Mouse (Mus musculus) c-Kit-positive CD71-positive TER-119-negative erythroid progenitor cells, embryonic 14.5 days (primary cell): ENCODE data around the gene Slc4a4.
A peak's percentile ranks its signal among the peaks of the same experiment; 100 is the strongest.
"Not testable (repeated sequence)": the region's sequence is repeated elsewhere in the genome, so short reads cannot be mapped to it uniquely, and the experiment has no call there.

Experiments used
- DNase-seq: peaks from one replicate; pipeline ENCODE4 v3.0.0-alpha.2; 2013; ENCODE audit warnings: low read depth

The Slc4a4 gene

DNA sequence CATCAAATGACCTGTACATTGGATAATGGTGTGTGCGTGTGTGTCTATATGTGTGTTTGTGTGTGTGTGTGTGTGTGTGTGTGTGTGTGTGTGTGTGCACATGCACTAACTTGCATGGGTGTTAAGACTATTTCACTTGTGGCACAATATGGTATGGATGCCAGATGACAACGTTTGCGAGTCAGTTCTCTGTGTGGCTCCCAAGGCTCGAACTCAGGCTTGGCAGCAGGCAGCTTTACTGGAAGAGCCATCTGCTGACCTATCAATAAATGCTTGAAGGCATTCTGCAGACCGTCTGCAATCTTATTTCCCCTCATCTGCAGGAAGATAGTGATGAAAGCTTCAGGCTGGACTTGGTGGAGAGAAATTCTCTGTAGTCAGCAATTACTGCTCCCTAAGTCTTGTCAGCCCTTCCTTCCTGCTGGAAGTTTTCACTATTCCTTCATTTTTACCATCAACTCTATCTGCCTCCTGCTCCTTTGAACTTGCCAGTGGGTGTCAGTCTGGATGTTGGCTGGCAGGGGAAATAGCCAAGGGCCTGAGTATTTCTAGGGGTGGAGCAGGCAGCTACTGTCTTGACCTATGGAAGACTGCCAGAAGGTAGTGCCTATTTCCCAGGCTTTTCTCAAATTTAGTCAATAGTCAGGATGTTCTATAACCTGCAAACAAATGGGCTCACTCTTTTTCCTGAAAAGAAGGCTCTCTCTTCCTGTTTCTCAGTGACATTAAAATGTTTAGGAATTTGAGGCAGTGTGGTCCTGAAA, 73.9 kb downstream of the Slc4a4 start:
- no peak for DNase-seq

DNA sequence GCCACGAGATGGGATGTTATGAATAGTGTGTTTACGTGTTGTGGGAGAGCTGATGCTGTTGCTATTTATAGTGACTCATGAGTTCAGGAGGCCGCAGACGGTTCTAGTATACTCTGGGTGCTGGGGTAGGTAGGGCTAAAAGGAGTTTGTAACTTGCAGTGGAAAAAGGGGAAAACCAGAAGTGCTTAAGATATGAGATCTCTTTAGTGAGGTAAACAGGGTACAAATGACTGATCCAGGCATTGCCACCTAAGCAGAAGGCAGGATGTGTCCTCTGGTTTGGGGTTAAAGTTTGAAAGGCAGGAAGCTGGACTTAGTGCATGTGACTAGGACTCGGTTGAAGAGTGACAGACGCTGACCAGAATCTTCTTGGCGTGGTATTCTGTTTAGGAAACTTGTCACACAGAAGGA, 74.7 kb downstream of the Slc4a4 start:
- no peak for DNase-seq

DNA sequence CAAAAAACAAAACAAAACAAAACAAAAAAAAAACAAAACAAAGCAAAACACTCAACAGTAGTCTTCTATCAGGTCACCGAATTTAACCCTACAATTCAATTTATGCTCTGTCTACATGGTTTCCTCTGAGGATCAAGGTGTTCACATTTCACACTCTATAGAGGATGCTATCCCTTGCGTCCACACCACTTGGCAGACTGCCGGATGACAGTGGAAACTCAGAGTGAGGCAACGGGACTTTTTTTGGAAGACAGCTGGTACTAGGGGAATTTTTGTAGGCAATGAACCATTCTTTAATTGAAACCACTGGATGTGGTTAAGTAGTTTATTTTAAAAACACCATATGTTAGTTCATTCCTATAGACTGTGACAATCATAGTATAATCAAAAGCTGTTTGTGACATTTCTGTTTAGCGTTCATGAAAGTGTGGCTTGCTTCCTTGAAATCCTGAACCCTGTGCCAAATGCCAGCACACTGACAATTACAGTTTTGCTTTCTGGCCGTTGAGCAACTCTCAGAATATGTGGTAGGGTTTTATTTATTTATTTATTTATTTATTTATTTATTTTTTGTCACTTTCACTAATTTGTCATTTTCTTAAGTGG, 78.2 kb downstream of the Slc4a4 start:
- DNase-seq, result no peak

DNA sequence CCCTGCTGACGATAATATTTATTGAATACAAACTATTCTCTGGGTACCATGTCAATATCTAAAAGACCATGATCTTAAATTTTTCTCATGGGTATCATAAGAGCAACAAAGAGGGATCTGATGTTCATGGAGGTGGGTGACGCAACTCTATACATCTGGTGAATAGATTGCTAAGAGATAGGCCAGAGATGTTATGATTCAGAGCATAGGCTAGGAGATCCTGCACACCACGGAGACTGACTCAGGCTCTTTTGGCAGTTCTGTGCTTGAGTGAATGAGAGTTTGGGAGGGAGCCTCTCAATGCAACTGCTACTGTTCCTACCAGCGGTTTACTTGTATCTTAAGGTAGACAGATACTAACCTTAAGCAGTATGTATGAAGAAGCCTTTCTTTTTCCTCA, 79.9 kb downstream of the Slc4a4 start:
- no peak for DNase-seq

DNA sequence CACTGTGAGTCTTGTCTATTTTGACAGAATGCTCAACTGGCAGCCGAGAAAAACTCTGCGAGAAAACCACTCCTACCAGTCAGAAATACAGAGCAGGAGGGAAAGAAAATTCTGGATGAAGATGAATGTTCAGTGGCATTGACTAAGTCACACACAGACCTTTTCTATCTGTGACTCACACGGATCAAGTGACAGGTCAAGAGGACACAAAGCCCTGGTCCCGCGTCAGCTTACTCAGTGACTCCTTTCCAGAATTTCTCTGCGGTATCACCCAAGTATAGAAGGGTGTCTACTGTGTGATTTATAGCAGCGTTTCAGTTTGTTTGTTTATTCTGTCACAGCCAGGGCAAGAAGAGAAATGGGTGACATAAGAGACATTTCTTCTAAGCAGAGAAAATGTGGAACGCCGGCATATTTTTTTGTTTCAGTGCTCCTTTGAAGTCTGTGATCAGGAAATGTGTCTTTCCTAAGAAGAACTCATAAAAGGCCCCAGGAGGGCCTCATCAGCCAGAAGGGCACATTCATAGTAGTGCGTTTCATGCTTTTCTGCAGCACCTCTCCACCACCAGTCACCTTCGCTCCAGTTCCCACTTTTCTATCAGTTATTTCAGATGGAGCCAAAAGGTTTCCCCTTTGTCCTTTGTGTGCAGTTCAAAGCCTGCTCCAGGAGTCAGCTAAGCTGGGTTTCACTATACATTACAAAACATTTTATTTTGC, 82.5 kb downstream of the Slc4a4 start:
- no peak for DNase-seq

DNA sequence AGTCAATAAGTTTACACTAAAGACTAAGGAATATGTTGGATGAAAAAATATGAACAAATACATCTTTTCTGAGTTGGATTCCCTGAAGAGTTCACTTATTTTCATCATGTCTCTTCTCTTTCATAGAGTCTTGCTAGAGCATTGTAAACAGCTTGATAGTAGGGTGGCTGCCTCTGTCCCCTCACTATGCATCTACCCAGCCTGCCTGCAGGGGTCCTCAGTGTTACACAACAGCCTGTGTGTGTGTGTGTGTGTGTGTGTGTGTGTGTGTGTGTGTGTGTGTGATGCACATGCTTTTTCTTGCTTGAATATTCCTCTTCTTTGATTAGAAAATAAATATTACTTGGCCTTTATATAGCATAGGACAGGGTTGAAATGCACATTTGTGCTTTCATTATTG, 84.9 kb downstream of the Slc4a4 start:
- DNase-seq, result no peak

DNA sequence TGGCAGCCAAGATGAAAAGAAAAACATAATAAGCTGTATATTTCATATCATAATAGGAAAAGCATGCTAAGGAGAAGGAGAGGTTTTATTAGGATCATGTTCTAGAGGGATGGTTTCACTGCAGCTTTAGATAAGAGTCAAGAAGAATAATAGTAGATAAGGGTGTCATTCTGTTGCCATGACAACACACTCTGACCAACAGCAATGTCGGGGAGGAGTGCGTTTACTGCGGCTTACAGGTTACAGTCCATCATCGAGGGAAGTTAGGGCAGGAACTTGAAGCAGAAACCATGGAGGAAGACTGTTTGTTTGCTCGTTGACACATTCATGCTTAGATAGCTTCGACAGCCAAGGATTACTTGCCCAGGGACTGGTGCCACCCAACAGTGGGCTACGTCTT, 85.7 kb downstream of the Slc4a4 start:
- no peak for DNase-seq

DNA sequence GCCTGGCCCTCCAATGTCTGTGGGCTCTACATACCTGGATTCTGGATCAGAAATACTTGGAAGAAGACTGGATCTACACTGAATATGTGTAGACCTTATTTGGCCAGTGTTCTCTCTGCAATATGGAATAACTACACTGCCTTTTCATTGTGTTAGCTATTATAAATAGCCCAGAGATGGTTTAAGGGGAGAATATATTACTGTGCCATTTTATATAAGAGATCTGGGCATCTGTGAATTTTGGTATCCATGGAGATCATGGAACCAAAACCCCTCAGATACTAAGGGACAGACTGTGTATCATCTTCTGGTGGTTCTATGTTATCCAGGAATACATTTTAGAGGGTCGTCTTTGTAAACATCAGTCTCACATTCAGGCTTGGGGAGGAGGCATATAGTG, 86.5 kb downstream of the Slc4a4 start:
- no peak for DNase-seq

DNA sequence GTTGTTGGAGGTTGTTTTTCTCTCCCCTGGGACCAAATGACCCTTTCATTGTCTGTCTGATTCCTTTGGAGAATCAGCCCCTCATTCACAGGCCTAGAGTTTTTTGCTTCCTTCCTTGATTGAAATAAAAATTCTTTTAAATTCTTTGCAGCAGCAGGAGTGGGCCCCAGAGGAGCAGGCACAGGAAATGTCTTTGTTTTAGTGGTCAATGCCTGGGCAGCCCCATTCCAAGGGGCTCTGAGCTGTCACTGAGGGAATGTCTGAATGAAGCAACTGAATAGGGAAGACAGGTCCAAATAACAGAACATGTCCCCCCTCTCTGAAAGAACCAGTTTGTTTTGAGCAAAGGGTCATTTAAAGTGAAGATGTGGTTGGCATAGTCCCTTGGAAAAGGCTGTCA, 89.1 kb downstream of the Slc4a4 start:
- no peak for DNase-seq

DNA sequence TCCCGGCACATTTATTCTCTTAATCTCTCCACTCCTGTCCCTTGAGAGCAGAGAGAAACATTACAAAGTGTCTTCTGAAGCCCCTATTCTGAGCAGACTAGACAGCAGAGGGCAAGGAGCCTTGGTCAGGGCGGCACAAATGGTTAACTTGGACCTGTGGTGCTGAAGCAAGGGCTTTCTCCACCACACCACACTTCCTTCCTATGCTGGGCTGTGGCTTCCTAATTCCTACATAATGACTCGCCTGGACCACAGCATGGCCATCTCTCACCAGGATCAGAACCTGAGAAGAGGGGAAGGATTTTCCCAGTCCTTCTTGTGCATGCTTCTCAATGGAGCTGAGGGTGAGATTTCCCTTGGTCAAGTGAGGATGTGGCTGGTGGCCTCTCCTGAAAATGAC, 89.8 kb downstream of the Slc4a4 start:
- DNase-seq, result no peak

DNA sequence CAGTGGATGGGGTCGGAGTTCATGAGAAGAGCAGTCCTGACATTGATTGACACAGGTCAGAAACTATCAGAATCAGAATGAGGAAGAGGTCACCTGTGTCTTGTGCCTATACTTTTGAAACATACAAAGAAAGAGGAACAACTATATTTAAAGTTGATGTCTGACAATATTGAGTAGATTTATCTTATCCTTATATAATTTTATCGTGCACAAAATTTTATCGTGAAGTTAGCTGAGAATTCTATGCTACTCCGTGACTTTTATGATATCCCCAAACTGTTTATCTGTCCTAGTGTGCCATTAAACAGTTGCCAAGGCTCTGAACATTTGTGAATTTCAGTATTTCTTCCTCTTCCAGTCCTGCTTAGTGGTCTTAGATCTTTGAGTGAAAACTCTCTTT, 94.1 kb downstream of the Slc4a4 start:
- DNase-seq, result no peak

DNA sequence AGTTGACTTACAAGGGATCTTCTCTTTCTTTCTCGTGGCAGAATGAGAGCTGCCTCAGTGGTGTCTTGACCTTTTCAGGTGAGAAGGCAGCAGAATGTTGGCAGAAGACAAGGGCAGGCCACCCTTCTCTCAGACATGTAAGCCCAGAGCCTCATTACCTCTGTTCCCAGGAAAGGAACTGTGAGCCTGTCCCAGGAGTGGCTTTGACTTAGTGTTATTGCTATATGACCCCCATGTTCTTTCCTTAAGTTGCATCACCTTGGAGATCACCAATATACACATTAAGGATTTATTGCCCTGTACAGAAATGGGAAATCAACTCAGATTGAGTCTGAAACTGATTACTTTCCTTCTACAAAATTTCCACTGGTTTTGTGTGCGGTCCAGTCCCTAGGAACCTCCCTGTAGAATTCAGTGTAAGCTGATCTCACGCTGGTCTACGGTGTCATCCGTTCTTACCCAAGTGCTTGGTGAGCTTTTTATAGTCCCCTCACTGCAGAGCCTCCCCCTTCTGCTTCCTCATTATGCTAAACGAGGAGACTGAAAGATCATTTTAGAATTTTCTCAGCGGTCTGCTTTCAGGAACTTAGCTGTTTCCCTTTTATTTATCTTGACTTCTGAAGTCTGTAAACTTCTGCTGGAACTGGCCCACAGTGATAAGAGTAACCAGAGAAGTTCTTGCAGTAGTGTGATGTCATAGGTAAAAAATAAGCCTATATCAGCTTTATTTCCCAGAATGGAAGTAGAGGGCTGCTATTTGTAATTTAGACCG, 94.8 kb downstream of the Slc4a4 start:
- peak; percentile 36 for DNase-seq

DNA sequence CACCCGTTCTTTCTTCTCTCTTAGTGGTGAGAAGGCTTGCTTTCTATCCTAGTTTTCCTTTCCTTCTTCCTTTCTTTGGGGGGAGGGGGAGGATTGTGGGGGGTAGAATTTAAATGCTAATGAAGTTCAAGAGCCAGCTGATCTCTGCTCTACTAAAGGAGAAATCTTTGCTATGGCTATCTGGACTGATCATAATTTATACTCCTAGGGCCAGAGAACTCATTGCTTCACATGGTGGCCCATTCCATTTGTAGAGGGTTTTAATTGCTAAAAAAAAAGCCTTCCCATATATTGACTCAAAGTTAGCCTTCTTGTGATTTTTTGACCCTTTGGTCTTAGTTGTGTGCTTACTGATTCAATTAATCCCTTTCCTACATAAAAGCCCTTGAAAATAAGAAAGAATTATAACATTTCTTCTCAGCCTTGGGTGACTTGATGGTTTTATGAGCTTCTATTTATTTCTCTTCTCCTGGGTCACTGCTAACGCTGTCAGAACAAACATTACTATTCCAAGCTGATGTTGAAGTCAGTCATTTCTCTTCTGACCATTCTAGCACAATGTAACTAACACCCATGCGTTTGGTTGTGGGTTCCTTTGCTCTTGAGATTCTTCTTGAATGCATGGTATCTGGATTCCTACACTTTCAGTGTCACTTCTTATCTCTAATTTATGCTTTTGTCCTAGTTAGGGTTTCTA, 95.6 kb downstream of the Slc4a4 start:
- DNase-seq, result no peak

DNA sequence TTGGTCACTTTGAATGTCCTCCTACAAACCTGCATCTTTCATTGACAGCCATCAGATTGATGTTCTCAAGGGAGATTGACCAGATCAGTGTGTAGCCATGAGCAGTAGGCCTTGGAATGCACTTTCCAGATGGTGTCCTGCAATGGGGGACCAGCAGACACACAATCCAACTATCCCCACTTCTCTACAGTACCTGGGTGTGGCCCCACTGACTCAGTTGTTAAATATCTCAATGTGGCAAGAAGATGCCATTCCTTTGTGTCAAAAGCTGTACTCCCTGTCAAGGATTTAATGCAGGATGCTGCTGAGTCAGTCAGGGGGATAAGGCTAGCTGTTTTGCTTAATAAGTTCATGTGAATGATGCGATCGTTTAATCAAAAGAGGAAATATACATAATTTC, 96.6 kb downstream of the Slc4a4 start:
- no peak for DNase-seq

DNA sequence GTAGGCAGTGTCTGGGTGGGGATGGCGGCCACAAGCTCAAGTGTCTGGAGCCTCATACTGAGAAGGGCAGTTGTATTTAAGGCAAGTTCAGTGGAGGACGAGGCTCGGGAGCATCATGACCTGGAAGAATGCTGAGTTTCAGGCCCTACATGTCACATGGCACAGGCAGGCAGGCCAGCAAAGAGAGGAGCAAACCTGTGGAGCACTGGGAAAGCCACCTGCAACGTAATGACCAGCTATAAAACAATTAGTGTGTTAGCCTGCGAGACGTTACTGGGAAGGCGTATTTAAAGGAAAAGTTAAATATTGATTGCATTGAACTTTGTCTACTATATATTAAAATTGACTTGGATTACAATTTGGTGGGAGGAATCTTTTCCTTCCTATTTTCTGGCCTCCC, 97.0 kb downstream of the Slc4a4 start:
- DNase-seq, result no peak

DNA sequence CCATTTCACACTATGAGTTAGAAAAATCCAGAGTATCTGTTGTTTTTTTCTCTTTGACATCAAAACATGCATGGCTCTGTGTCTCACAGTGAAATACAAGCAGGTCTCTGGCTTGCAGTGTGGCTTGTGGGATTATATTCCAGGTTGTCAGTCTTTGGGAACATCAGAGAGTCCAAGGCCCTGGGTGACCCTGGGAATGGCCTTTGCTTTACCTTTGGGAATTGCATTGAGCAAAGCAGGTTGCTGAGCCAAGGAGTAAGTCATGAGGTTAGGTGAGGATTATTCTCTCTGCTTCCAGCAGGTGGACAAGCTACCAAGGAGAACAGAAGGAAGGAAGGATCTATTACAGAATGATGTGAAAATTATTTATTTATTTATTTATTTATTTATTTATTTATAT, 102.4 kb downstream of the Slc4a4 start:
- no peak for DNase-seq

DNA sequence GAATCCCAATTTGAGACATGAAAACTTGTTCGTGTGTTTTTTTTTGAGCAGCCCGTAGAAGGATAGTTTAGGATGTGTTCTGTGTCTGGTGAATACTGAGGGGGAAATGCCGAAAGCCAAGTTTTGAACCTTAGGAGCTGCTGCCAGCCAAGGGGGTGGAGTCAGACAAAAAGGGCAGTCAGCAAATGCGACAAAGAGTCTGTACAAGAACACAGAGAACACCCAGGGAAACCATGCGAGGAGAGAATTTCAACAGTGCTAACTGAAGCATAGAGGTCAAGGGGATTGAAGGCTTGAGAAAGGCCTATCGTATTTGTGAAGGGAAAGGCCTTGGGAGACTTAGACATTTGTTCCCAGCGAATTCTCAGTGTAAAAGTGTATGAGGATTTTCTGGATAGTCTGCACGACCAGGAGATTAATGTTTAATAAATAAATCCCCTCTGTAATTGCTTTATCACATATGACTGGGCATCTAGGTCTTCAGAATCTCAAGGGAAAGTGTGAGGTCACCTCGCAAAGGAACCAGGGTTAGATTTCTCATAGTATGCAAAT, 103.7 kb downstream of the Slc4a4 start:
- DNase-seq, result no peak

DNA sequence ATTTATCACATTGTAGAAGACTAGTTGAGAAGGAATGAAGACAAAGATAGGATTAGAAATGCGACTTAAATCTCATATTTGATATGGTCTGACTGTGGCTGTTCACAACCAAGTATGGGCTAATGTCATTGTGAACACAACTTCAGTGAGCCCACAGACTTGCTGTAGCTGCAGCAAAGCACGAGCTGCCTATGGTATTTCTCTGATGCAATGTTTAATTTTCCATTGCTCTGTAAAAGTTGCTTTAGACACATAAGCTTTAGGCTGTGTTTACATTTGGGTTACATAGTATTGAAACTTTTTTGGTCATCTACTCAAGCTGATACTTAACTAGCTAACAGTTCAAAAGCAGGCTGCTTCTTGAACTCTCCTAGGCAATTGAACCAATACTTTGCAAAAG, 104.7 kb downstream of the Slc4a4 start:
- not testable (repeated sequence) for DNase-seq

DNA sequence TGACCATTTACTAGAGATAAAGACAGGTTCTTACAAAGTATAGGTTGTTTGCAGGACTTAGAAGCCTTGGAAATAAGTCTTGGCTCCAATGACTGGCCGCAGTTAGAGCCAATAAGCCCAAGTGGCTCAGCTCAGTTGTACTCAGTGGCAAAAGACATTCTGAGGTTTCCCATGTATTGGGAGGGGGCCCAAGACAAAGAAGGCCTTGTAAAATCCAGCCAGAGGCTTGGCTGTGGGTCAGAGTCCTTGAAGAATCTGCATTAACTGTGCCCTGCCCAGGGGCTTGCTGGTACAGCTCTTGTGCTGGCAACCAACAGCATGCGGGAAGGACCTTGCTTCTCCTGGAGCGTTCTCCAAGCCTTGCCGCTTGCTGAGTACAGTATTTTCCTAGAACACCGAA, 107.9 kb downstream of the Slc4a4 start:
- no peak for DNase-seq

DNA sequence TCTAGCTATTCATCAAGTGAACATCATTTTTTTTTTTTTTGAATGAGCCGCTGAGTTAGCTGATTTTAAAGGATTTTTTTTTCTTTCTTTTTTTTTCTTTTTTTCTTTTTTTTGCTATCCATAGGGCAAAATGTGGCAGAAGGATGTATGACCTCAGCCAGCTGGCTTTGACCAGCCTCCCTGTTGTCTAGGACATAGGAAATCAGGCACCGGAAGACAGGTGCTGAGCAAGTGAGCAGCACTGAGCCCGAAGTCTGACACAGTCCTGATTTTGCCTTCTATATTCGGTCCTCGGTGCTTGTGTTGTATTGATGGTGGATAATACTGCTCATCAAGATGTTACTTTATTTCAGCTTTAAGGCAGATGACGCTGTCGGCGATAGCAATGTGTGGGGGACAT, 109.6 kb downstream of the Slc4a4 start:
- no peak for DNase-seq

DNA sequence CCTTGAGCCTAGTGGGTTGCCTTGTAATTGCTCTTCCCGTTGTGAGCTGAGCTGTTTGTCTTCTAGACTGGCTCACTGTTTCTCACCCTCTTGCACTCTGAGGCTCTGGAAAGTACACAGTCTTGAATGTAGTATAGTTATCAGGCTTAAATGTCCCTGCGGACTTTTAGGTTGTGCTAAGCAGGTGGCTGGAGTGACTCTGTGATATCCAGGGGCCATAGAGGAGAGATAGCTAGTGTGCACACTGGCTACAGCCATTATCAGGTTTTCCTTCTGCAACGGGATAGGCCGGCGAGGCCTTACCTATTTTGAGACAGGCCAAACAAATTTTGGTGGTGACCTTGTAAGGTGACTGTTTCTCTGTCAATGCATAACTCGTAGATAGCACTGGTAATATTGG, 110.7 kb downstream of the Slc4a4 start:
- DNase-seq, result no peak

DNA sequence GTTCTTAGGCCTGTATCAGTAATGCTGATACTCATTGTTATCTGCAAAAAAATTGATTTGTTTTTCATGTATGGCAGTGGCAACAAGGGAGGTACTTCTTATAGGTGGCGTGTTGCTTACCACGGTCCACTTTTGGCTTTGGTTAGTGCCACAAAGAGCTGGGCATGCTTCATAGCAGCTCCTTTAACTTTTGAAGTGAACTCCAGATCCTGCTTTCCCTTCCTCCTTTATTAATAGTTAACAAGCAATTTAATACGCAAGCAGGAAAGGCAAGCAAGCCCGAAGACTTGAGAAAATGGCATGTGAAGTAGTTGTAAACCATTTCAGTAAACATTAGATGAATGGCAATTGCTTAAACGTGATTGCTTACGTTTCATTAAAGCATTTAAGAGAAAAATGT, 113.2 kb downstream of the Slc4a4 start:
- DNase-seq, result no peak
